Mouse (Mus musculus) central nervous system, embryonic 11.5 days (tissue): ENCODE results near the gene Cish. TPM values are rescaled to one million over a fixed set of nuclear protein-coding genes. Genes with fewer than 3 reads are reported as not detected.

ENCODE experiments used
- polyA plus RNA-seq: library from polyadenylated mRNA; depleted of rRNA; stranded (reverse); fragments of >200 nt; gene quantifications from 2 replicates; pipeline ENCODE4 v1.2.3, GENCODE M21; 2012; rRNA removed

The Cish gene
- 4.9 and 6.1 TPM in 2 replicates for polyA plus RNA-seq

DNA sequence AAGGTAGTCTGAATTCAATTTTAAA lies at the start of gene Cish:
TSS of gene Cish (plus strand) at position 11 of the 25 bp plus-strand sequence.

GRCm38 (mm10) chr9:107289211-107290076 lies 6.4 kb upstream of the Cish start, which contains the start of gene Mapkapk3:
TSS of gene Mapkapk3 (minus strand) at chr9:107289877.

GRCm38 (mm10) chr9:107338172-107338883 lies 42.5 kb downstream of the Cish start, which contains the start of gene Hemk1:
TSS of gene Hemk1 (minus strand) at chr9:107338350.

DNA sequence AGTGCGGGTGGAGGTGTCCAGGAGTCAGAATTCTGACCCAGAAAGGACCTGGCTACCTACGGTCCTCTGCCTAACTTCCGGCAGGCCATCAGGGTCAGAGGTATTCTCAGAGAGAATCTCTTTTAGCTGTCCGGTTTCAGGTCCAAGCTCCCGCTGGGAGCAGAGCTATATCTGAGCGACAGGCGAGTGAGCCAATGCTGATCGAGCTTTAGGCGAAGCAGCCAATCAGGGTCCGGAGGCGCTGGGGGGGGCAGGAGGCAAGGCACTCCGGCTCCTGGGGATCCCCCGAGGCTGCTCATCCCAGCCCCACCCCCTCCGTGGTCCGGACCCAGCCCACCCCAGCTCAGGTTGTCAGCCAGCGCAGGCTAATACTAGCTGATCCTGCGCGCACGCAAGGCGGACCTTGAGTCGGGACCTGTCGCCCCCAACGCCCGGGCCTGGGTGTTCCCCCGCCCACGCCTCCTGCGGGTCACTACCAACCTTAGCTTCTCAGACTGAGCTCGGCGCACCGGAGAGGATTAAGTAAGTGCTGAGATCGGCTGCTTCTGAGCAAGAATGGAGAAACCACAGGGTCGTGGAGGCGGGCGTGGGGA lies 44.5 kb downstream of the Cish start, which contains the start of gene 6430571L13Rik:
TSS of gene 6430571L13Rik (plus strand) at position 336 of the 593 bp plus-strand sequence.

Other genes starting within 250 kb of the Cish start
- gene Dock3, start 64.1 kb upstream of the Cish start, polyA plus RNA-seq: 10.2 and 11.5 TPM in 2 replicates
- 3.1 and 4.4 TPM in 2 replicates for gene Mapkapk3, start 6.1 kb upstream of the Cish start, polyA plus RNA-seq
- 20.2 and 25.9 TPM in 2 replicates for gene Hemk1, start 42.3 kb downstream of the Cish start, polyA plus RNA-seq
- gene 6430571L13Rik, start 44.6 kb downstream of the Cish start, polyA plus RNA-seq: 1.6 and 2.2 TPM in 2 replicates
- 27.9 and 45.8 TPM in 2 replicates for gene Cacna2d2, start 103.6 kb downstream of the Cish start, polyA plus RNA-seq
- gene Tmem115, start 237.9 kb downstream of the Cish start, polyA plus RNA-seq: 21.1 and 23.1 TPM in 2 replicates
- gene Cyb561d2, start 246.2 kb downstream of the Cish start, polyA plus RNA-seq: 13.6 and 13.9 TPM in 2 replicates
- 31.2 and 44.2 TPM in 2 replicates for gene Nprl2, start 246.2 kb downstream of the Cish start, polyA plus RNA-seq